Mouse (Mus musculus) C2C12 (cell line): Measurements from ENCODE around the gene Gnb2.

Experiments
- CEBPB ChIP-seq: IDR thresholded peaks from one replicate; pipeline ENCODE4 v1.6.1; 2011; ENCODE audit warnings: low read depth, mild to moderate bottlenecking, control low read depth, moderate library complexity
- CTCF ChIP-seq: IDR thresholded peaks from one replicate; pipeline ENCODE4 v1.5.1; 2011; ENCODE audit not compliant: control insufficient read depth, insufficient read depth, insufficient read length
- FOSL1 ChIP-seq: IDR thresholded peaks from one replicate; pipeline ENCODE4 v1.8.0; 2011; ENCODE audit warnings: mild to moderate bottlenecking, low read length; ENCODE audit not compliant: poor library complexity, insufficient read depth, severe bottlenecking
- MAX ChIP-seq: IDR thresholded peaks from one replicate; pipeline ENCODE4 v1.6.1; 2011; ENCODE audit warnings: mild to moderate bottlenecking, control low read depth
- MYOD1 ChIP-seq: IDR thresholded peaks from one replicate; pipeline ENCODE4 v1.6.1; 2011; ENCODE audit warnings: low read depth; ENCODE audit not compliant: control insufficient read depth, insufficient read length
- USF1 ChIP-seq: IDR thresholded peaks from one replicate; pipeline ENCODE4 v1.6.1; 2011; ENCODE audit warnings: low read depth, mild to moderate bottlenecking, control low read depth, moderate library complexity

DNA sequence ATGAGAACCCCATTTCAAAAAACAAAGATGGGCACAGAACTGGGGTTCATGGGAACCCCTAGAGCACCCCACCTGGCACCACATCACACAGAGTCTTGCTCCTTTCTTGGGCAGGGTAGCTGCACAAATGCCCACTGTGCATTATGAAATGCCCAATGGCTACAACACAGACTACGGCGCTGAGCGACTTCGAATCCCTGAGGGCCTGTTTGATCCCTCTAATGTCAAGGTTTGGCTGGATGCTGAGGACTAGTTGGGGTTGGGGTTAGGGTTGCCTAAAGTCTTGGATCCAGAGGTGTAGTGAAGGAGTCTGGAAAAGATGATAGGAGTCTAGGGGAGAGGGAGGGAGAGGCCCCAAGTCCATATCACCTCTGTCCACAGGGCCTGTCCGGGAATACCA, 33.1 kb upstream of the Gnb2 start:
- TF ChIP-seq CEBPB: no peak
- no peak for TF ChIP-seq CTCF
- TF ChIP-seq MYOD1: no peak
- TF ChIP-seq USF1: no peak
- no peak for TF ChIP-seq MAX
- TF ChIP-seq FOSL1: no peak
